Mouse (Mus musculus): ENCODE results near the gene Arl2bp.

The Arl2bp gene

GRCm38 (mm10) chr8:94666456-94667308, at the start of gene Arl2bp:
Gene Arl2bp (plus strand): TSS chr8:94666600.
- DNase-seq (ENCODE audit: low spot score) = peak; percentile 92

GRCm38 (mm10) chr8:94624885-94625284, 41.5 kb upstream of the Arl2bp start:
- no peak for DNase-seq (ENCODE audit: low spot score)

- DNase-seq (ENCODE audit: low spot score) = peak; percentile 38
Measured at GRCm38 (mm10) chr8:94633564-94634194, 32.7 kb upstream of the Arl2bp start.

- DNase-seq (ENCODE audit: low spot score) = peak; percentile 62
Measured at GRCm38 (mm10) chr8:94634211-94634610, 32.2 kb upstream of the Arl2bp start.

- no peak for DNase-seq (ENCODE audit: low spot score)
Measured at GRCm38 (mm10) chr8:94641183-94641582, 25.2 kb upstream of the Arl2bp start.

- no peak for DNase-seq (ENCODE audit: low spot score)
Measured at GRCm38 (mm10) chr8:94641938-94642337, 24.5 kb upstream of the Arl2bp start.

- DNase-seq (ENCODE audit: low spot score) = no peak
Measured at GRCm38 (mm10) chr8:94645202-94645601, 21.2 kb upstream of the Arl2bp start.

- no peak for DNase-seq (ENCODE audit: low spot score)
Measured at GRCm38 (mm10) chr8:94646165-94646564, 20.2 kb upstream of the Arl2bp start.

- no peak for DNase-seq (ENCODE audit: low spot score)
Measured at GRCm38 (mm10) chr8:94649496-94649895, 16.9 kb upstream of the Arl2bp start.

GRCm38 (mm10) chr8:94652951-94653350, 13.4 kb upstream of the Arl2bp start:
- DNase-seq (ENCODE audit: low spot score) = no peak

GRCm38 (mm10) chr8:94654994-94655393, 11.4 kb upstream of the Arl2bp start:
- peak; percentile 13 for DNase-seq (ENCODE audit: low spot score)

- DNase-seq (ENCODE audit: low spot score) = no peak
Measured at GRCm38 (mm10) chr8:94658031-94658430, 8.4 kb upstream of the Arl2bp start.

GRCm38 (mm10) chr8:94660418-94660817, 6.0 kb upstream of the Arl2bp start:
- no peak for DNase-seq (ENCODE audit: low spot score)

- no peak for DNase-seq (ENCODE audit: low spot score)
Measured at GRCm38 (mm10) chr8:94664722-94665121, 1.7 kb upstream of the Arl2bp start.

GRCm38 (mm10) chr8:94674384-94674783, 8.0 kb downstream of the Arl2bp start:
- no peak for DNase-seq (ENCODE audit: low spot score)

GRCm38 (mm10) chr8:94675923-94676322, 9.5 kb downstream of the Arl2bp start:
- no peak for DNase-seq (ENCODE audit: low spot score)

- DNase-seq (ENCODE audit: low spot score) = no peak
Measured at GRCm38 (mm10) chr8:94678582-94678981, 12.2 kb downstream of the Arl2bp start.

GRCm38 (mm10) chr8:94680414-94680813, 14.0 kb downstream of the Arl2bp start:
- no peak for DNase-seq (ENCODE audit: low spot score)

- no peak for DNase-seq (ENCODE audit: low spot score)
Measured at GRCm38 (mm10) chr8:94682732-94683524, 16.5 kb downstream of the Arl2bp start.

- DNase-seq (ENCODE audit: low spot score) = no peak
Measured at GRCm38 (mm10) chr8:94684287-94684686, 17.9 kb downstream of the Arl2bp start.

- no peak for DNase-seq (ENCODE audit: low spot score)
Measured at GRCm38 (mm10) chr8:94685953-94686352, 19.6 kb downstream of the Arl2bp start.

- no peak for DNase-seq (ENCODE audit: low spot score)
Measured at GRCm38 (mm10) chr8:94694701-94695100, 28.3 kb downstream of the Arl2bp start.

All from c-Kit-positive CD71-positive TER-119-positive erythroid progenitor cells, embryonic 14.5 days (primary cell).